Mouse (Mus musculus) gastrocnemius, postnatal 4 days (tissue): ENCODE measurements around the gene Cast. TPM values are rescaled to one million over a fixed set of nuclear protein-coding genes. Genes with fewer than 3 reads are reported as not detected.

Experiments used
- DNase-seq, 2 experiments: peaks; one replicate each; pipeline ENCODE4 v3.0.0; 2021 to 2022; ENCODE audit warnings: low spot score in 2 of 2, mixed read lengths in 2 of 2
- long read RNA-seq, 2 experiments: library from polyadenylated mRNA; stranded (forward); transcript quantifications; one replicate each; pipeline ENCODE4 v2.0.0; 2021
- total RNA-seq, 2 experiments: library from RNA; stranded (reverse); gene quantifications; 2 replicates each; pipeline ENCODE4 v1.2.3; 2021

Gene Cast
- 100 to 1,000 TPM in 1 of 2 experiments, 10 to 100 TPM in 1; 85.8 to 101 TPM for total RNA-seq
- long read RNA-seq, experiment 1, full-length matches to known transcripts, result 50 of 107 reads
- long read RNA-seq, experiment 1, partial matches to known transcripts, result 7 of 107 reads
- long read RNA-seq, experiment 1, other reads (novel, unspliced or antisense), result 50 of 107 reads
- long read RNA-seq, experiment 2, full-length matches to known transcripts, result 42 of 108 reads
- long read RNA-seq, experiment 2, partial matches to known transcripts, result 12 of 108 reads
- long read RNA-seq, experiment 2, other reads (novel, unspliced or antisense), result 54 of 108 reads

DNA sequence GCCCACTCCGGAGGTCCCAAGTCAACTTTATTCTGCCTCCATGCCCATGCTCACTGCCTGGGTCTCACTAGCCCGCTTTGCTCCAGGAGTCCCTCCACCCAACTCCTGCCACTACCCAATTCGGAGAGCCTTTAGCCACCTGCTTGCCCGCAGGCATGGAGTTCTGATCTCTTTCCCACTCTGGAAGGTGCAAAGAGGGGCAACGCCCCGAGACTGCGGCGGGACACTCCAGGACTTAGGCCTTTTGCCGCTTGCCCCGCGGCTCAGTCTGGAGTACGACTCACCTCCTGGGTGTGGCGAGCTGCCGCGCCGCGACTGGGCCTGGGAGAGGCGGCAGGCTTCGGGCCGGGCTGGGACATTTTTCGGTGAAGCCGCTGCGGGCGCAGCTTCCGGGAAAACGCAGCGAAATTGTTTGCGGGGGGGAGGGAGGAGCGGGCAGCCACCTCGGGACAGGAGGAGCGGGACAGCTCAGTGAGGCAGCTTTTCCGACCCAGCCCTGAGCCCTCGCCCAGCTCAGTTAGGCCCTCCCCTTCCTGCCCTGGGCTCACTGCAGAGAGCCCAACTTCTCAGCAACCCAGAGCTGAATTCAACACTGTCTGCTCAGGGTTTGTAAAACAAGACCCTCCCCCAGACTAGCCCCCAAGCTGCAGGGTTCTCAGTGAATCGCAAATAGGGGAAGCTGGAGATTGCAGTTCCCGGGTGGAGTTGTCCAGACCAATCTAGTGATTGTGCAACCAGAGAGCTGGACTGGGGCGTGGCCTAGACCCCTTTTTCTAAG is at the start of gene Cast:
Gene Cast (minus strand): TSS at position 659 of the 778 bp plus-strand sequence.
- peak; percentile 53 to 64 for DNase-seq

DNA sequence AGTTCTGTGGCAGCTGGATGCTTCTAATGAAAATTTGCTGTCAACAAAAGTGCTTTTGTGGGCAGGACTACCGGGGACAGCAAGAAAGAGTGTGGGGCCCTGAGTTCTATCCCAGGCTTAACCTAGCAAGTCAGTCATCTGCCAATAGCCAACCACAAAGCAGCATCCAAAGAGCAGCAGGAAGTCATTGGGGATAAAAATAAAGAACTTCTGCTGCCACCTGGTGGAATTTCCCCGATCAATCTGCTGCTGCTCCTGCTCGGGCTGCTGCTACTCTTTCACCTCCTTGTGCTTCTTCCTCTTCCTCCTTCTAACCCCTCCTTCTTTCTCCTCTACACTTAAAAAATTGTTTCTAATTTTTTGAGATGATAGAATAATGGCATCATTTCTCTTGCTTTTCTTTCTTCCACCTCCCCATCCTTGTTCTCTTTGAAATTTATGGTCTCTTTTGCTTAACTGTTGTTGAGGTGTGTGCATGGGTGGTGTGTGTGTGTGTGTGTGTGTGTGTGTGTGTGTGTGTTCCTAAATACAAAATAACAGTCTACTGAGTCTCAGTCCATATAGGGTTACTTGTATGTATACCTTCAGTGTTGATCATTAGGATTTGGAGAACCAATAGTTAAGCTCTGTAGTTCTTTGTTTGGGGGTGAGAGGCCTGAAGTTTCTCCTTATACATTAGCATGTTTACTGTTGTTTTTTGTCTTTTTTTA is 45.9 kb upstream of the Cast start:
- peak in 1 of 2 experiments; percentile 57 for DNase-seq

DNA sequence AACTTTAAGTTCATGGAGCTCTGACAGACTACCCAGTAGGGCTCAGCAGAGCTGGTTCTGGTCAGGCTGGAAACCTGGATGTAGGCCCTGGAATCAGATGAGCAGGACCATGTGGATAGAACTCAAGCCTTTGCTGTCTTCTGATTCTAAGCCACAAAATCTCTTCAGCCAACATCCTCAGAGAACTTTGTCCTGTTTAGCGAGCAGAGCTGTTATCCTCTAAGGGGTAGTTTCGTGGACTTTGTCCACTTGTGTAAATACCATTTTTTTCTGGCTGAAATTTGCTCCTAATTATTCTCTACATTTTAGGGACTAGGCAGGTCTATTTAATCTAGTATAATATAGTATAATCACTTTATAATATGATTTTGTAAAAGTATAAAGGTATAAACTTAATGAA is 42.2 kb upstream of the Cast start:
- DNase-seq, result no peak

DNA sequence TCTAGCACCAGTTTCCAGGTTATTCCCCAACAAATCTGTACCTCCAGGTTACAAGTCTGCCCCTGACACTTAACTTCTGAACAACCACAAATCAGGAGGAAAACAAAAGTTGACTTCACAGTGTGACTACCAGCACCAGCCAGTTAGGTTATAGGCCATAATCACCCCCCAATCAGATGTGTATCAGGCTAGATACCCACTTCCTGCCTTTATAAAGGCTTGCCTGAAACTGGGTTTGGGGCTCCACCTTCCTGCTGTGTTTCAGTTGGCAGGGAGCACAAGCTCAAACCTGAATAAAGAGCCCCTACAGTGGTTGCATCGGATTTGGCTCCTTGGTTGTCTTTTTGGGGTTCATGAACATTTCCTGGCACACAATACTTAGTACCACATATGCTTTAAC is 37.3 kb upstream of the Cast start:
- DNase-seq, result no peak

DNA sequence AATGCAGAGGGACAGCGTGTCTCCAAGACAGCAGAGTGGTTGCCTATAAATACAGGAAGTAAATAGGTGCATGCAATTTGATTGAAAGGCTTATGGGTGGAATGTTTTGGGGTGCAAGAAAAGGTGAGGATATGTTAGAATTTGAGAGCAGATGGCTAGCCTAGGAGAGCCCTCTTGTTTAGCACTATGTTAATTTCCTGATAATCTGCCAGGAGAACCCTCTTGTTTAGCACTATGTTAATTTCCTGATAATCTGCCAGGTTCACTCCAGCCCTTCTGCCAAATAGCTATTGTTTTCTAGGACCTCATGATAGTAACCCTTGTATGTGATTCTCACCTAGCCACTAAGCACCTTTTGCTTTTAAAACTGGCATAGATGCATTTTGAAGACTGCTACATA is 25.9 kb upstream of the Cast start:
- no peak for DNase-seq

DNA sequence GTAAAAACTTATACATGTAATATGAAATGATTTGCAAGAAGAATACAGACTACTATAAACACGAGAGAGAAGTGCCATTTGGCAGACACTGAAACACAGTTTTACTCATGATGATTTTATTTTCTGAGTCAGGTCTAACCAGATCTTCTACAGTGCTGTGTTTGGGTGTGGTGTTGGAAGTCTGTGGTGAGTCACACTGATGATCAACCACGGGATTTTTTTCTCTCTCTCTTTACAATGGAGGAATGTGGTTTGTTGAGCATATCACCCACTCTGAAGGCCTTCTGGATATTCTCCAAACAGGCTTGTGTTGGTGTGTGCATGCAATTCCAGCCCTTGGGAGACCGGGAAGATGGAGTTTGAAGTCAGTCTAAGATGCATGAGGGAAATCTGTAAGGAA is 13.5 kb upstream of the Cast start:
- DNase-seq, result no peak

DNA sequence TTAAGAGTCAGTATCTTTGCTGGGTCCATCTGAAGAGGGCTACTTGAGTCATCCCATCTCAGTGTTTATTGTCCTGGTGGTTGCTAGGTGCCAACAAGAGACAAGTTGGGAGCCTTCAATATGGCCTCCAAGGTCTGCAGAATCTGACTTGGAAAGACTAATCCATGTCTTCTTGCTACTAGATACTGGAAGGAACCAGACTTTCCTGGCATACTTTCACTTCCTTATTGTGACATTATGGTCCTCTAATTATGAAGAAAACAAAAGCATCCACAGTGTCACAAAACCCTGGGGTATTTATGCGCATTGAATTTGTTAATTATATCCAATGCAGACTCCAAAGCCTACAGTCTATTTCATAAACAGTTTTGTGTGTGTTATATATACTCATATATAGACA is 7.1 kb upstream of the Cast start:
- no peak for DNase-seq

DNA sequence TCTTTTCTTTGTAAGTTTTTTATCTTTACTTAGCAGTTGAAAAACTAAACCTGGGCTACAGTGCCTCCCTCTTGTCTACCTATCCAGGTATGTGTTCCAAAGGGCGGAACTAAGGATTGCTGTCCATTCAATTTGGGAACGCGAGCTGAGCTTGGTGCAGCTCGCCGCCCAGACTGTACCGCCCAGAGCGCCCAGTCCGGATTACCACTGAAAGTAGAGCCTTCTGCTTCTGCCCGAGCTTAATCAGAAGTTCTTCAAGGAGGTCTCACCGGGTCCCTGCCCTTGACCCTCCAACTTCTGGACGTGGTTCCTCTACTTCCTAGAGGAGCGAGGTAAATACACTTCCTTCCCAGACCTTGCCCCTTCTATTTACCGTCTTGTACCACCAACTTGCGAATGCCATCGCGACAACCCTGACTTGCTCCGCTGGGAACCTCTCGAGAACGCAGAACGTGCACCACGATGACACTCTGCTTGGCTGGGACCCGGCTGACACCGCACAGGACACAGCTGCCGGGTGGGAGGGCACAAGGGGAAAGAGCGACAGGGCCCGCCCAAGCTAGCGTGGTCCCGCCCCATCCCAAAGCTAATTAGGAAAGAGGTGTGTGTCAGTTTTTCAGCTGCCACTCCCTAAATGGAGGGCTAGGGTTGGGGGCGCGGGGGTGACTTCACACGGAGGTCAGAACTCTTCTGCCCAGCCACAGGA is 1.0 kb downstream of the Cast start:
- DNase-seq, result peak; percentile 37 to 75

DNA sequence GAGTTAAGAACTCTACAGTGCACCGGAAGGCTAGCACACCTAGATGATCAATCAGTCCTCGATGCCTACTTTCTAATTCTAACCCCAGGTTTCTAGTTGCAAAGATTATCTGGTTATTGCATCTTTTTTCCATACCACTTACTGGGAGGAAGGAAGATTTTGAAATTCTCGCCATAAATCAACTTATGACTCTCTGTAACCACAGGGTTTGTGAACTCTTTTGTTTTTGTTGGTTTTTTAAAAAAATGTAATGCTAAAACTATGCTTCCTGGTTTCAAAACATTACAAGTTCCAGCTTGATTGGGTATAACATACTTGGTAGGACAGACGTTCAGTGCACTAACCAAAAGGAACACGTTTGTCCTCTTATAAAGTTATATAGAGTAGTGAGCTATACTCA is 1.7 kb downstream of the Cast start:
- no peak for DNase-seq

DNA sequence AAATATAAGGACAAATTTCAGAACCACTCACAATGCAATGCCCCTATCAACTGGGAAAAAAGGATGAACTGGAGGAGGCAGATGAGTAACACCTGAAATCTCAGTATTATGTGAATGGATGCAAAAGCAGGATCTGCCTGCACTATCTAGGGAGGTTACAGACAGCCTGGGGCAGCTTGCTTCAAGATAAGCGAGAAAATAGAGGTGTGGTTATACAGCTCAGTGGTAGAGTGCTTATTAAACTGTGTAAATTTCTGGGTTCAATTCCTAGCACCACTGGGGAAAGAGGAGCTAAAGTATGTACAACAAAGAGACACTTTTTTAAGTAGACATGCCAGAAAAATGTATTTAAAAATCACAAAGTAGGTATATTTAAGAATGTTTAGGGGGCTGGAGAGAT is 14.2 kb downstream of the Cast start:
- DNase-seq, result no peak

DNA sequence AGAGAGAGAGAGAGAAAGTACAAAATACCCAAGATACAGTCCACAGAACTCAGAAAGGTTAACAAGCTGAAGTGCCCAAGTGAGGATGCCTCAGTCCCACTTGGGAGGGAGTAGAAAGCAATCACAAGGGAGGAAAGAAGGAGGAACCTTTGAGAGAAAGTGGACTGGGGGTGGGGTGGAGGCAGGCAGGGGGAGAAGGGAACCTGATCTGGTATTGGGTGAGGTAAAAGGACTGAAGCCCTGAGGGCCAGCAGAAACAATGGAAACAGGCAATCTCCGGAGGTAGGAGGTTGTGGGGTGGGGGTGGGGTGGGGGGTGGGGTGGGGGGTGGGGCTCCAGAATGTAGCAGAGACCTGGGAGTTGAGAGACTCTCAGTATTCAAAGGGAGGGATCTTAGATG is 20.9 kb downstream of the Cast start:
- DNase-seq, result no peak

DNA sequence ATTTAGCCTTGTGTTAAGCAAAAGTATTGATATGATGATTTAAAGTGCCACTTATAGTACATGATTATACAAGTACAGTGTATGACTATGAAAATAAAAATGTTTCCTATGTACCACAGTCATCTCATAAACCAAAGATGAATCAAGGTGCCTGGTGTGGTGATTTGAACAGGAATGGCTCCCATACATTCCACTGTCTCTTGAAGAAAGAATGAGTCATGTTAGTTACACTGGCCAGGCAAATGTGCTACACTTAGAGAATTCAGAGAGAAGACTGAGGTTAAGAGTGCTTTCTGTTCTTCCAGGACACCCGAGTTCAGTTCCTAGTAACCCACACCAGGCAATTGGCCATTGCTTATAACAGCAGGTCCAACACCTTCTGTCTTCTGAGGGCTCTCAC is 36.5 kb downstream of the Cast start:
- DNase-seq, result no peak

DNA sequence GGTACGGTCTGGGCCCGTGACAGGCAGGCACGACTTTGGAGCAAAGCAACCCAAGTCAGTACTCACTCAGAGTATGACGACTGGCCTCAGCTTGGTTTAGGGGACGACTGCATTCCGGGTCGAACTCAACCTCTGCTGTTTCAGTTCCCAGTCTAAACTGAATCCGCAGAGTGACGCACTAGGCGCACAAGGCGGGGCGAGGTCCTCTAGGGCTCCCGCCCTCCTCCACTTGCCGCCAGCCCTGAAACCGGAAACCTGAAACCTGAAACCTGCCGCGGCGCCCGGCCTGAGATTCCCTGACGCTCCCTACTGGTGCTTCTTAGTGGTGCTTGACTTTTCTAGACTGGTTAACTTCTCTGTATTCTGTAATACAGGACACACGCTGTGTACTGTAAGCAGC is 38.1 kb downstream of the Cast start:
- peak; percentile 78 to 90 for DNase-seq

DNA sequence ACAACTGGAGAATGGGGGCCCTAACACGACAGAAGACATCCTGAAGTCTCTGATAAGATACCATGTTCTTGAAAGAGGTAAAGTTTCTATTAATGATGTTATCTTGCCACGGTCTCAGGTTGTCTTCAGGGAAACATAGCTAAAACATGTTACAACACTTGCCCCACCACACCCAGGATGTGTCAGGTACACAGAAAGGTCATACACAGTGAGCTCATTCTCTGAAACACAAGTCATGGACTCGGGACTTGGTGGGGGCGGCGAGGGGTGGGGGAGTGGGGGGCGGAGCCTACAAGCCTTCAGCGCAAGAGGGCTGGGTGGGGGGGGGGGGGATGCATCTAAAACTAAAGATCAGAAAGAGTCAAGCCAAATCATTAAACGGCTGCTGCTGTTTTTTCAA is 38.7 kb downstream of the Cast start:
- DNase-seq, result no peak

DNA sequence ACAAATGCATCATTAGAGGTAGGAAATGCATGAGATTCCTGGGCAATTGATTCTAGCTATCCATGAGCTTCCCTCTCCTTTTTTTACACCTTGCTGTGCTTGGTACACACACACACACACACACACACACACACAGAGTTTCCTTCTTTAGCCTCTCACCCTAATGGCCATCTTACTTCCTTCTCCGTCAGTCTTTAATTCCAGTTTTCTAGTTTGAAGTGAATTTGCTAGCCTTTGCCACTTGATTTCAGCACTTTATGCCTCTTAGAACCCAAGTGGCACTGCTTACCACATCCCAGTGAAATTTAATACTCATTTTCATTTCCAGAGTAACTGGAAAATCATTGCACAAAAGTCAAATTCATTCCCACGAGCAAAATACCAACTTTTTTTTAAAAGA is 41.4 kb downstream of the Cast start:
- DNase-seq, result no peak

DNA sequence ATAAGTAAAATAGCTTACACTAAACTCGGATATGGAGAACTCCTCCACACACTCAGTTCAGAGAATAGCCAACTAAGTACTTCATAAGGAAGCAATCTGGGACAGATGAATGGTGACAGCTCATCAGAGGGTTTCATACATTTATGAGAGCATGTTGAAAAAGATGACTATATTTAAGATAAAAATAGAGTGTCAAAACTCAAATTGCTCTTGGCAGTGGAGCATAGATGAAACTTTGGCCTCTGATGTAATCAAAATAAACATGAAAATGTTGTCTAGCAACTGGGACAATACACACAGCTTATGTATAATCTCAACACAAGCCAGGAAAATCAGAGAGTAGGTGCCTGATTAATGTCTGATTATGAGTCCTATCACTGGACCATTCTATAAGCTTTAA is 45.9 kb downstream of the Cast start:
- no peak for DNase-seq

DNA sequence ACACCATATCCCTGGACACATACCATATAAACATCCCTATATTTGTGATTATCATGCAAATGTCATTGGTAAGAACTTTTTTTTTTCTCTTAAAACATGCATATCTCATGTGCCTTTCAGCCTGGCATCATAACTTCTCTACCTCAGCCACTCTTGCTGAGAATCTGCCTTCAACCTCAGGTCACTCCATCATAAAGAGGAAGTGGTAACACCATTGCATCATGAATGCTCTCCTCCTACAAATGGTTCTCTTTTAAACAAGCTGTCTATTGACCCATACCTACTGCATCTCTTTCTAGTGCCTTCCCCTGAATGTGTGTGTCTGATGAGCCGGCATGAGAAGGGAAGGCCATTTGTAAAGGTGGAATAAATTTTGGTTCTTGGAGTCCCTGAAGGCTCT is 49.5 kb downstream of the Cast start:
- no peak for DNase-seq

DNA sequence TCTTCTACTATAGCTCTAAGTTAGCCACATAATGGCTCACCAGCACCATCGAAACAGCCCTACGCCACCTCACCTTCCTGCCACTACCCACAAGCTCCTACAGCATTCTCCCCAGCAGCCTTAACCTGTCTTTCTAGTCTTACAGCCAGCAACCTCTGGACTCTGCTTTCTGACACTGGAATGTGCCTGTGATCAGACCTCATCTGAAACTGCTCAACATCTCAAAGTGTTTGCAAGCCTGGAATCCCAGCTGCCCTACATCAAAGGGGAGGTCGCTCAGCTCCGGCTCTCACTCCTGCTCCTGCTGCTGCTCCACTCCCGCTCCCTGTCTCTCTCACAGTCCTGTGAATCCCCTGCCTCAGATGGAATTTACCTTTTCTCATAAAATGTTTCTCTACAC is 65.4 kb downstream of the Cast start:
- DNase-seq, result no peak

DNA sequence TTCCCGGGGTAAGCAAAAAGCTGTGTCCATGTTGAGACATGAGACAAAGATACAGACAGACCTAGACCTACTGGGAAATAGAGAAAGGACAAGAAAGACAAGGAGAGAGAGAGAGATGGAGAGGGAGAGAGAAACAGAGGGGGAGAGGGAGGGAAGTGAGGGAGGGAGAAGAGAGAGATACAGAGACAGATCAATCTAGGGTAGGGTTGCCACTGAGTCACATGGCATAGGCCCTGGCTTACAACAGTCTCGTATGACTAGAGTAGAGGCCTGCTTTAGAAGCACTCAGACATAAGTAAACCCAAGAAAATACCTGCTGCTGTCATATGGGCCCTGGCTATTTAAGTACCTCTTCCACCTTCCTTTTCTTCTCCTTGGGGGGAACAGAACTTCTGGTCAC is 72.2 kb downstream of the Cast start:
- DNase-seq, result no peak

DNA sequence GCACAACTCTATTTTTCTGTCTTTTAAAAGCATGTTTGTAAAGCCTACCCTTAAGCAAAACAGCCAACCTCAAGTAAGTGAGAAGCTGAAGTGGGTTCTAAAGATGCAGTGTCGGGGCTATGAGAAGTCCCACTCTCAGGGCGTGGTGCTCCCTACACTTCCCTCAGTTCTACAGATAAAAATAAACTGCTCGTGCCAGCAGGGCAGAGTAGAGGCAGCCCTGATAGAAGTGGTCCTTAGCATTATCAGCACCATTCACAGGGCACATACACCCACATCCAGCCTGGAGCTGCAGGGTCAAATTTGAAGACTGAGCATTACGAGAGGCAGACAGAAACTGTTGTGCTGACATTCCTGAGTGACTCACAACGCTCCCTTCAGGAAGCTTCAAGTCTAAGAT is 72.8 kb downstream of the Cast start:
- no peak for DNase-seq

DNA sequence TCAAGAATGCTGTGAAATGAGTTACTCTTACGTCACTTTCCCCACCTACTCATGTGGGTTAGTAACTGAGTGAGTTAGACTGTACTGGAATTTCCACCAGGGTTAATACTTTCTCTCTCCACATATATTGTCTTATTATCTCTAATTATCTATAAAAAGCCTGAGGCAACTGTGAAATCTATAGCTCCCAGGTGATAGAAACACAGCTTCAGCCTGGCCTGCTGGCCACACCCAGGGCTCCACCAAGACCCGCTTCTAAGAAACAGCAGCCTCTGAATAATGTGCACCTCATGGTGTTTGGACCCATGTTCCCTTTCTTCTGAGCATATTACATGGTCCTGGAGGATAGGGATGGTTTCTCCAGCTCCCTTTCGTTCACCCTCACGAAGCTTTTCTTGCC is 74.9 kb downstream of the Cast start:
- no peak for DNase-seq

DNA sequence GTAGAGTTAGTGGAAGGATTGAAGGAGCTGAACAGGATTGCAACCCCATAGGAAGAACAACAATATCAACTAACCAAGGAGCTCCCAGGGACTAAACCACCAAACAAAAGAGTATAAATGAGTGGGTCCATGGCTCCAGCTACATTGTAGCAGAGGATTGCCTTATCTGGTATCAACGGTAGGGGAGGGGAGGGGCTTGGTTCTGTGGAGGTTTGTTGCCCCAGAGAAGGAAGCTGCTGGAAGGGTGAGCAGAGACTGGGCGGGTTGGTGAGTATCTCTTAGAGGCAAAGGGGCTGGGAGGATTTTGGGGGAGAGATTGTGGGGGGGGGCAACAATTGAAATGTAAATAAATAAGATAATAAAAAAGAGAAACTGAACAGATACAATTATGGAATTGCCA is 89.6 kb downstream of the Cast start:
- DNase-seq, result no peak
